Mouse (Mus musculus) intestine, postnatal 0 days (tissue): ENCODE measurements at regions not wholly inside any gene's neighbourhood (a gene's known extent, or its start where the extent isn't known, plus 50 kb on each side); places are given as distances from the start of the nearest gene placed in this dataset.
A peak's percentile ranks its signal among the peaks of the same experiment; 100 is the strongest.

Experiments
- ATAC-seq: fragments of 200-750 bp; cut with Nextera tagmentation; 2 replicates; pipeline ENCODE4 v1.8.0; 2017; ENCODE audit warnings: mild to moderate bottlenecking, moderate TSS enrichment, moderate library complexity
- H3K27ac ChIP-seq: fragments of 300-500 bp; sonication (generic); 2 replicates; pipeline ENCODE4 v1.5.1; 2014; ENCODE audit warnings: mild to moderate bottlenecking, low read depth, low read length, moderate library complexity
- H3K27me3 ChIP-seq: fragments of 300-500 bp; sonication (generic); replicated peaks from 2 replicates; pipeline ENCODE4 v1.6.1; 2014; ENCODE audit warnings: low read length, mixed read lengths; ENCODE audit not compliant: control insufficient read depth, insufficient read depth
- H3K36me3 ChIP-seq: fragments of 300-500 bp; sonication (generic); 2 replicates; pipeline ENCODE4 v1.6.1; 2014; ENCODE audit warnings: mild to moderate bottlenecking, moderate library complexity; ENCODE audit not compliant: control insufficient read depth, insufficient read depth
- H3K4me1 ChIP-seq: fragments of 300-500 bp; sonication (generic); replicated peaks from 2 replicates; pipeline ENCODE4 v1.6.1; 2014; ENCODE audit warnings: antibody characterized with exemption, low read length, mixed read lengths; ENCODE audit not compliant: control insufficient read depth, insufficient read depth
- H3K4me2 ChIP-seq: fragments of 300-500 bp; sonication (generic); replicated peaks from 2 replicates; pipeline ENCODE4 v1.6.1; 2014; ENCODE audit warnings: low read depth, mild to moderate bottlenecking, moderate library complexity
- H3K4me3 ChIP-seq: fragments of 300-500 bp; sonication (generic); 2 replicates; pipeline ENCODE4 v1.5.1; 2014; ENCODE audit warnings: low read depth, low read length
- H3K9ac ChIP-seq: fragments of 300-500 bp; sonication (generic); 2 replicates; pipeline ENCODE4 v1.6.1; 2014; ENCODE audit warnings: mild to moderate bottlenecking, low read depth, low read length
- H3K9me3 ChIP-seq: fragments of 300-500 bp; sonication (generic); 2 replicates; pipeline ENCODE4 v1.6.1; 2016; ENCODE audit warnings: mixed run types; ENCODE audit not compliant: control insufficient read depth
- CTCF ChIP-seq: sonication (generic); IDR thresholded peaks from 2 replicates; pipeline ENCODE4 v1.5.1; 2016; ENCODE audit warnings: low read depth, mild to moderate bottlenecking, control low read depth, antibody characterized with exemption, moderate library complexity
- WGBS: fragments of 180-500 bp; shearing (Covaris S2); extraction: QIAGEN DNeasy Blood & Tissue Kit; methylation state at CpG from one replicate; pipeline ENCODE4 v1.1.7; 2014; 5-methylcytosine and 5-hydroxymethylcytosine counted together

DNA sequence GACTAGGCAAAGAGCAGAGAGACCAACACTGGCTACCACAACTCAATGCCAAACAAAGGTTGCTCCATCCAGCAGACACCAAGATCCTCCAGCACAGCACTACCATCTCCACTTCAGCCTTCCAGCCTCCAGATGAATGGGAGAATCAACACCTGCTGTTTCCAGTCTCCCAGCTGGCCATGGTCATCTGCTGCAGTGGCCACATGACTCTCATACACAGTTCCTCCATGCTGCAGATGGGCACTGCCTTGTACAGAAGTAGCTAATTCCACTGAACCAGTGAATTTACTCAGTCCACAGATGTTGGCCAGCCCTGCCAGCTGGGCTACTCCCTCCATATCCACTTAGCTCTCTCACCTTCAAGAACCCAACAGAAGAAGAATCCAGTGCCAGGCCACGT lies 63.0 kb upstream of the Vstm5 start:
- 94% methylated on average over 1 of the region's 1 CpGs for WGBS
- Histone ChIP-seq H3K4me3 (no peak overlapping the region), H3K27ac (no peak overlapping the region), H3K4me1 (no peaks in the 10 kb centered on the region), H3K9ac (no peak overlapping the region), H3K4me2 (no peak overlapping the region), H3K27me3 (no peaks in the 10 kb centered on the region), H3K9me3 (no peaks in the 10 kb centered on the region), H3K36me3 (no peaks in the 10 kb centered on the region)
- TF ChIP-seq CTCF: no peak
- no peak for ATAC-seq

DNA sequence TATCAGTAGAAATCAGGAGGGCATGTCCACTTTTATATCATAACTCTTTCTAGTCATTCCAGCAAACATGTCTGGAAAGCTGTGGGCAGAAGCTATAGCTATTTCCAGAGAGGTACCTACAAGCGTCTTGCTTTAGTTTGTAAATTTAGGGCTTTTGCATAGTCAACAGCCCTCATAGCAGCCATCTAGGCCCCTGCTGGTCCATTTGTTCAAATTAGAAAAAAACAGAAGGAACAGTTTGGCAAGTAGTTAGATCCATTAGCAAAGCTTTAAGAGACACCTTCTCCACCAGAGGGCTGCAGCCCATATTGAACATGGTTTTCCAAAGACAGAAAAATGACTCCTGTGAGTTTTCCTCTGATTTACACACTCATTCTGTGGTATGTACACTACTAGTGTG lies 63.4 kb upstream of the Vstm5 start:
- H3K27me3 ChIP-seq: no peaks in the 10 kb centered on the region
- no peaks in the 10 kb centered on the region for H3K9me3 ChIP-seq
- H3K4me3 ChIP-seq: no peak overlapping the region
- H3K36me3 ChIP-seq: no peaks in the 10 kb centered on the region
- H3K4me2 ChIP-seq: no peak overlapping the region
- ATAC-seq: no peak
- no peak overlapping the region for H3K9ac ChIP-seq
- no peak for TF ChIP-seq CTCF
- no peaks in the 10 kb centered on the region for H3K4me1 ChIP-seq
- 82% methylated on average over 1 of the region's 1 CpGs for WGBS
- no peak overlapping the region for H3K27ac ChIP-seq

DNA sequence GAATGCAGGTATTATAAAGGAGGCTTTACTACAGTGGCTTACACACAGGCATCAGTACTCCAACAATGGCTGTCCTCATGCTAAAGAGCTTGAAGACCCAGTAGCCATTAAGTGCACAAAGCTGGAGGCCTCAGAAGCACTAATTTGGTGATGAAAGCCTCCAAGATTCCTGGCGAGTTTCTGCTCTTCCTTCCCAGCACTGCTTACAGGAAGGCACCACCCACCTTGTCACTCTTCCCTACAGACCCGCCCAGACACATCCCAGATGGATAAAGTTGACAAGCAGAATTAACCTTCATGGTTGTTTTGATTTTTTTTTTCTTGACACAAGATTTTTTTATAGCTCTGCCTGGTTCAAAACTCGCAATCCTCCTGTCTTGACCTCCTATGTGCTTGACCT lies 59.0 kb upstream of the Hephl1 start:
- Histone ChIP-seq H3K36me3 (no peaks in the 10 kb centered on the region), H3K9ac (no peak overlapping the region), H3K27me3 (no peaks in the 10 kb centered on the region), H3K4me3 (no peak overlapping the region), H3K9me3 (no peaks in the 10 kb centered on the region), H3K27ac (no peak overlapping the region), H3K4me2 (no peak overlapping the region), H3K4me1 (no peaks in the 10 kb centered on the region)
- WGBS: 32% methylated on average over 3 of the region's 3 CpGs
- no peak for ATAC-seq
- no peak for TF ChIP-seq CTCF

DNA sequence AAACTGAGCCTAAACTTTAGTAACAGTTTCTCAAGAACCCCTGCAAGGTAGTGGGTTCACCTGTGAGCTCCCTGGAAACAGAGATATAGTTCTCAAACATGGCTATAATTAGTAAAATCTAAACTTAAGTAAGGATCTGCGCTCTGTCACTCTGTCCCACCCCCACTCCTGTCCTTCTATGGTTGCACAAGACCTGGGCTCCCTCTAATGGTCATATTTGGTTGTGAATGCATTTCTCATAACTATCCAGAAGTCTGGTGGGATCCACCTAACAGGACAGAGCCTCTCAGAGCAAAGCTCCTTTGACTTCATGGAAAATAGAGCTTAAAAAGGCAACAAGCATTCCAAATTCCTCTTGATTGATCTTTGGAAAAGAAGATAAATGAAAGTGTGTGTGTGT lies 57.8 kb upstream of the Hephl1 start:
- no peak for ATAC-seq
- Histone ChIP-seq H3K4me1 (no peaks in the 10 kb centered on the region), H3K4me2 (no peak overlapping the region), H3K27ac (no peak overlapping the region), H3K9ac (no peak overlapping the region), H3K4me3 (no peak overlapping the region), H3K27me3 (no peaks in the 10 kb centered on the region), H3K36me3 (no peaks in the 10 kb centered on the region), H3K9me3 (no peaks in the 10 kb centered on the region)
- TF ChIP-seq CTCF: peak; percentile 70
- 56% methylated on average over 1 of the region's 1 CpGs for WGBS

DNA sequence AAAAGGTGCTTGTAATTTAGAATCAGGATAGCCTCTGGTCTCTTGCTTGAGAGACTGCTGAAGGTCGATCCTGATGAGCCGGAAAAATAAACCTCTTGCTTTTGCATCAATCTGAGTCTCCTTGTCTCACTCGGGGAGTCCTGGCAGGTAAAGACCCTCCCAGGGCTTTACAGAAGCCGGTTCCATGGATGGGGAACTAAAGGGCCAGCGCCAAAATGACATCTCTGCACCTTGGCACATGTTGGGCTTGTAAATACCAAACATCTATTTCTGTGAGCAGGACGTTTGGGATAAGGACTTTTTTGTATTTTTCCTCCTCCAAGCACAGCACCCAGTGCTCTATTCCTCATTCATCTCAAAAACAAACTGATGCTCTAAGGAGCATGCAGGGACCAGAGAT lies 57.1 kb upstream of the Hephl1 start:
- 70% methylated on average over 6 of the region's 6 CpGs for WGBS
- no peak overlapping the region for H3K27ac ChIP-seq

DNA sequence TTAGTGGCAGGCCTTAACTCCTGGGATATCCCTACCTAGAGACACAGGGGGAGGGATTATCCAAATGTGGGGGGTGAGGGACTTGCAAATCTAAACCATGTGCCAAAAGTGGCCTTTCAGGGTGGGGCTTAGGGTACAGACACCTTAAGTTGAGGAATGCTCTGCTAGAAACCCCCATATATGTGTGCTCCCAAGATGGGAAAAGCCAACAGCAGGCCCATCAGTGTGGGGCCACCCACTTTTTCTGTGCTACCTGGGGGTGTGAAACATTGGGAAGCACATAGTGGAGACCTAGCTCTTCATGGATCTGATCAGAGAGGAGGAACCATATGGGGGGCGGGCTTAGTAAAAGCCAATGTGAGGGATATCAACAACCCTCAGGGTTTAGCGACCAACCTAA lies 55.0 kb upstream of the Hephl1 start:
- no peak overlapping the region for H3K4me2 ChIP-seq
- no peaks in the 10 kb centered on the region for H3K27me3 ChIP-seq
- 0 out of 2 replicates have a peak, but pooled peaks cover 3% of the 10 kb centered on the region for H3K9me3 ChIP-seq
- H3K27ac ChIP-seq: no peak overlapping the region
- WGBS: 88% methylated on average over 2 of the region's 2 CpGs
- H3K4me3 ChIP-seq: no peak overlapping the region
- TF ChIP-seq CTCF: no peak
- ATAC-seq: no peak
- no peaks in the 10 kb centered on the region for H3K4me1 ChIP-seq
- no peak overlapping the region for H3K9ac ChIP-seq
- no peaks in the 10 kb centered on the region for H3K36me3 ChIP-seq

More for the DNA sequence above, 57.1 kb upstream of the Hephl1 start:
- H3K4me3 ChIP-seq: no peak overlapping the region
- no peak for TF ChIP-seq CTCF
- H3K9ac ChIP-seq: no peak overlapping the region
- ATAC-seq: no peak
- H3K4me2 ChIP-seq: no peak overlapping the region
- H3K36me3 ChIP-seq: no peaks in the 10 kb centered on the region
- H3K9me3 ChIP-seq: no peaks in the 10 kb centered on the region
- H3K27me3 ChIP-seq: no peaks in the 10 kb centered on the region
- no peaks in the 10 kb centered on the region for H3K4me1 ChIP-seq

DNA sequence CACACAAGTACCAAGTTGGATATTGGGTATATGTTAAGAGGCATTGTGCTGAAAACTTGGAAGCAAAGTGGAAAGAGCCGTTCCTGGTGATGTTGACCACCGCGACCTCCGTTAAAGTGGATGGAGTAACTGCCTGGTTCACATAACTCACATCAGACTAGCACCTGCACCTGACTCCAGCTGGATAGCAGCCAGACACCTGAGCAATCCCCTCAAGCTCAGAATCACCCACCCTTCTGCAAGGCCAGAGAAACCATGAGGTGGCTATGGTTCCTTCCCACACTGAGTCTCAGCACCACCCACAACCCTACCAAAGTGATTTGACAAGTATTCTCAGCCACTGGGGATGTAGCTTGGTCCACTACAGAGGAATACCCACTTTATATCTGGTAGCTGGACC lies 54.6 kb upstream of the Hephl1 start:
- ATAC-seq: no peak
- Histone ChIP-seq H3K4me2 (no peak overlapping the region), H3K4me1 (no peaks in the 10 kb centered on the region), H3K27me3 (no peaks in the 10 kb centered on the region), H3K27ac (no peak overlapping the region), H3K9ac (no peak overlapping the region), H3K4me3 (no peak overlapping the region), H3K36me3 (no peaks in the 10 kb centered on the region), H3K9me3 (0 out of 2 replicates have a peak, but pooled peaks cover 6% of the 10 kb centered on the region)
- 95% methylated on average over 4 of the region's 4 CpGs for WGBS
- no peak for TF ChIP-seq CTCF
